Mouse (Mus musculus) thymus, postnatal 36 days (tissue): ENCODE measurements around the gene Gm49358.

Source experiments
- DNase-seq, 2 experiments: peaks; one replicate each; pipeline ENCODE4 v3.0.0; 2022; ENCODE audit warnings: mixed read lengths in 2 of 2

Gm49358 gene

DNA sequence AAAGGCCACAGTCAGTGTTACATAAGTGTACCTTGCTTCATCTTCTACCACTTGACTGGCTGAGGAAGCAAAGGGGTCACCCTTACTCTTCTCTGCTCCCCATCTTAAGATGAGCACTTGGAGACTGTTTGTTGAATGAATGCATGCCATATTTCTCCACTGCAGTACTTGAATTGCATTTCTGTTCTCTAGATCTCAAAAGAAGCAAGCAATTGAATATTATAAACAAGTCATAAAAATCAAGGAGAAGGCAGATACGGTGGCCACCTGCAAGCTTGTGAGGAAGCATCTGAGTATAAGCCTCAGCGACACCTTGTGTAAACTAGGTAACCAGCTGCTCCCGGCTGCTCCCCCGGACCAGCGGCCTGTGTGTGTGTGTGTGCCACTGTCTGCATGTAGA lies at the start of gene Gm49358:
Gene Gm49358, plus strand, starts transcription at position 301 of the 400 bp plus-strand sequence.
- no peak for DNase-seq

GRCm38 (mm10) chr10:86727548-86727980 lies 36.2 kb upstream of the Gm49358 start:
- DNase-seq, result peak; percentile 81 to 91

- DNase-seq, result no peak
Measured at GRCm38 (mm10) chr10:86728176-86728575, 35.6 kb upstream of the Gm49358 start.

- peak; percentile 83 to 89 for DNase-seq
Measured at GRCm38 (mm10) chr10:86730823-86731499, 32.8 kb upstream of the Gm49358 start.

DNA sequence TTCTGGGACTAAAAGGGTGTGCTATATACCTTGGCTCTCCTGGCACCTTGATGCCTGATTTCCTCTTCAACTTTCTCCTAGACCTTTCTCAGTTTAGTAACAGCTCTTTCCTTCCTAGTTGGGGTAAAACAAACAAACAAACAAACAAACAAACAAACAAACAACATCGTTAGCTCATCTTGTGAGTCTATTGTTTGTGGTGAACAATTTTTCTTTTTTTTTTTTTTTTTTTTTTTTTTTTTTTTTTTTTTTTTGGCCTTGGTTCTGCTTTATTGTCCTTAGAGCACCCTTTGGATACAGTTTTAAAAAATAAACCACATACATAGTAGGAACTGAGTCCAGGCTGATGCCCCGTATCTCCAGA lies 32.3 kb upstream of the Gm49358 start:
- no peak for DNase-seq

DNA sequence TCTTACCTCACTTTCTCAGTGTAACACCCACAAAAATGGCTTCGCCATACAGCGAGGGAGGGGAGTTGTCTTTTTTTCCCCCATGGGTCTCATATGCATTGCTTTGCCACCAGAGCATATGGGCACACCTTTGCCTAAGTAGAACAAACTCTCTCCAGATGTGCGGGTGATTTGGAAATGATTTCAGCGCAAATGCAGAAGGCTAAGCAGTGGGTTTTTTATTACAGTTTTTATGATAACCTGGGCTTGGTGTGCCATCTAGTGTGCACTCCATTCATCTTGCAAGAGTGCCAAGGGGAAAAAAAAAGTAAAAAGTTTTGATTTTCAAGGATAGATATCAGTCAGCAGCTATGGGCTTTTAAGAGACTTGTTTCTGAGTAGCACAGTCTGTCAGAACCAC lies 28.7 kb upstream of the Gm49358 start:
- DNase-seq, result no peak

DNA sequence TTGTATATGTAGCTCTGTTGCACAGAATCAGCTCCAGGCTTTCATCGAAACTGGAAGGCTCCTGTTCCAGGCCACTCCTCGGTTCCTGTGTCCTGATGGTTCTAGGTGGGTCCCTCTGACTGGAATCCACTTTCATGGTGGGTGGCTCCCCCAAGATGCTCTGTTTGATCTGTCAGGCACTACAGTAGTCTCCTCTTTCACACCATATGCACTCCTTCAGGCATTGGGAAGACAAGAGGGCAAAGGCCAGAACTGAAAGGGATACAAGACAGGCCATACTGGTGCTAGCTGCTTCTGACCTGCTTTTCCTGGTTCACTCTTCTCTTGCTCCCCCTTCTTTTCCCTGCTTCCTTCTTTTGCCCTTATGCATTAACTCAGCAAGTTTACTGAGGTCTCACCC lies 20.9 kb upstream of the Gm49358 start:
- DNase-seq, result no peak

- no peak for DNase-seq
Measured at GRCm38 (mm10) chr10:86744306-86744705, 19.5 kb upstream of the Gm49358 start.

DNA sequence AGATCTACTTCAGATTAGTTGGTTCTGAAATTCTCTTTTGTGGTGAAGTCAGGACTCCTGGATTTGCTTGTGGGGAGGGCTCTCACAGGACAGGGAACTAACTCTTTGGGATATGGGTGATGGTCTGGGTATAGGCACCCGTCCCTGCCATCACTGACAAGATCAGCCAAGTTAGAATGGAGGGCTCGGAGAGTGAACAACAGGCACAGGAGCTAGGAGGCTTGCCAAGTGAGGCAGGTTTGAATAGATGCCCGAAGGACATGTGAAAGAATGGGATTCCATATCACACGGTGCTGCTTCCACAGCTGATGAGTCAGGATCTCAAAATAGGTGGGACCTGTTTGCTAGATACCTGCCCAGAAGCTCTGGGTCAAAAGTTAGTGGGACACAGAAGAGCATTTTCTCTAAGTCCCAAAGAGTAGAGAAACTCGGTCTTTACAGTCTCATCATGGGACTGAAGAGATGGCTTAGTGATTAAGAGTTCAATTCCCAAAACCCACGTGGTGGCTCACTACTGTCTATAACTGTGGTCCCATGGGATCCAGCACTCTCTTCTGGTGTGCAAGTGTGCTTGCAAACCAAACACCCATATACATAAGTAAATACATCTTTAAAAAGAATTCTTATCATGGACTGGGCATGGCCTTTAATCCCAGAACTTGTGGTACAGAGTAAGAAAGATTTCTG lies 7.8 kb upstream of the Gm49358 start:
- no peak for DNase-seq

- DNase-seq, result no peak
Measured at GRCm38 (mm10) chr10:86757724-86758123, 6.0 kb upstream of the Gm49358 start.

- DNase-seq, result no peak
Measured at GRCm38 (mm10) chr10:86758211-86758610, 5.6 kb upstream of the Gm49358 start.

DNA sequence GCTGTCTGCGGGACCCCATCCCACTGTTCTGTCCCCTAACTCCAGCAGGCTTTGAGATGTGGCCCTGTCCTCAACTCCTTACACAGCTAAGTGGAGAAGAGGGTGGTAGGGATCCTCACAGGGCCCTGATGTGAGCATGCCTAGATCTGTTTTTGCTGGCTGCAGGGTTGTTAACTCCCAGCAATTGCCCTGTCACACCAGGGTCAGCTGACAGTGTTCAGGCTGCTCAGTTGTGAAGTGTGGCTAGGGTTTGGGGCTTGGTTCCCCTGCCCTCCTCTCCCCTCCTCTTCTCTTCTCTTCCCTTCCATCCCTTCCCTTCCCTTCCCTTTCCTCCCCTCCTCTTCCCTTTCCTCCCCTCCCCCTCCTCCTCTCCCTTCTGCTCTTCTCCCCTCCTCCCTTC lies 2.5 kb upstream of the Gm49358 start:
- no peak for DNase-seq

- no peak for DNase-seq
Measured at GRCm38 (mm10) chr10:86761722-86762383, 1.9 kb upstream of the Gm49358 start.

DNA sequence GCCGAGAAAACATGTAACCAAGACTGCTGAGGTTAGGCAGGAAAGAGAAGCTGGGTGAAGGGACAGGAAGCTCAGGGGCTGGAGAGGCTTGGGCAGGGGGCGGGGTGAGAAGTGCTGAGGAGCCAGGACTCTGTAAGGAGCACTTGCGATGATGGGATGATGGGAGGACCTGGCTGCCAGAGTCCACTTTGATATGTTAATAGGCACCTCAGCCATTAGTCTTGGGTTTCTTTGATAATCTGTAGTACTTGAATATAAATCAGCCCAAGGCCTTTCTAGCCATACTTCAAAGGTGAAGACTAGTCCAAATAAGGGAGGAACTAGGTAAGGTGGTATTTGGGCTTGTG lies 1.4 kb upstream of the Gm49358 start:
- DNase-seq, result no peak

- DNase-seq, result no peak
Measured at GRCm38 (mm10) chr10:86765344-86765966, 1.7 kb downstream of the Gm49358 start.

DNA sequence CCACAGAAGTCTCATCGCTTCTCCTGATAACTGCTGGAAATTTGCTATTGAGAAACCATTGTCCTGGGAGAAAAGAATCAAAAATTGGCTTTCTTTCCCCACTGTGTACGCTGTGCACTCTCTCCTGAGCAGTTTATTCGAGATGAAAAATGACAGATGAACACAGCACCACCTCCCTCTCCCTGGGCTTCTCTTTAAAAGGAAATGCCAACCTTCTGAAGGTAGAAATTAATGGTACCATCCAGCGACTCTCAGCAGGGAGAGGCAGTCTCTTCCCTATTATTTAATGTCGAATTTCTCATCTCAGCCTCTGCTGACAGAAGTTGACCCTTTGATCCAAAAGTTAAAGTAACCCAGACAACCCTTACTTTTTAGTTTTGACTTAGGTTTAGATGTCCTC lies 5.4 kb downstream of the Gm49358 start:
- DNase-seq, result no peak

DNA sequence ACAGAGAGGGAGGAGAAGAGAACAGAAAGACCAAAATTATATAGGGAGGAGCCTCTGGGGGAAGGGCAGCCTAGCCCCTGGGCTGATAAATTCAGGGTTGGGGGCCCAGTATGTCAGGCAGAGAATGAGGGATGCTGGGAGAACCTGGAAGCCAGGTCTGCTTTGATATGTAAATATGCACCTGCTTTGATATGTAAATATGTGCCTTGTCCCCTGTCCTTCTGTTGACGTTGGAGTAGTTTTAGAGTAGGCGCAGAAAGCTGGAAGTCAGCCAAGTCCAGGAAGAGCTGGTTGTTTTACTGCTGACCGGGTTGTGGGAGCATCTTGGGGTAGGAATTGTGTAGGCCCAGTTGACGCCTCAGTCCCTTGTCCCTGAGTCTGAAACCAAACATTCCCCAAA lies 6.0 kb downstream of the Gm49358 start:
- DNase-seq, result no peak

DNA sequence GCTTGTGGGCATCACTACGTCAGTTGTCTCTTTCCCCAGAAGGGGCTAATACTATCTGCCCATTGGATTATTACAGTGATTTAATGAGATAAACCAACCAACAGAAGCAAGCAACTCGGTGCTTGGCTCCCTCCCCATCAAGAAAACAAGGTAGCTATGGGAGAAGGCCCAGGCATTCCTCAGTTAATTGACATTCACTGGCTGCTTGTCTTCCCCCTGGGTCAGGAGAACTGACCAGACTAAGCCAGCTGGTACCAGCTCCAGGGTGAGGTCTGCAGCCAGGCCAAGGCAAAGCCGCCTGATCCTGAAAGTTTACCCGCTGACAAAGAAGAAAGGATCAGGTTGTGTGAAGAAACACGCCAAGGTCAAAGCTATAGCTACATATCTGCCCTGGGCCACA lies 7.9 kb downstream of the Gm49358 start:
- DNase-seq, result no peak

- no peak for DNase-seq
Measured at GRCm38 (mm10) chr10:86772231-86772631, 8.5 kb downstream of the Gm49358 start.

GRCm38 (mm10) chr10:86773360-86773759 lies 9.6 kb downstream of the Gm49358 start:
- DNase-seq, result no peak

DNA sequence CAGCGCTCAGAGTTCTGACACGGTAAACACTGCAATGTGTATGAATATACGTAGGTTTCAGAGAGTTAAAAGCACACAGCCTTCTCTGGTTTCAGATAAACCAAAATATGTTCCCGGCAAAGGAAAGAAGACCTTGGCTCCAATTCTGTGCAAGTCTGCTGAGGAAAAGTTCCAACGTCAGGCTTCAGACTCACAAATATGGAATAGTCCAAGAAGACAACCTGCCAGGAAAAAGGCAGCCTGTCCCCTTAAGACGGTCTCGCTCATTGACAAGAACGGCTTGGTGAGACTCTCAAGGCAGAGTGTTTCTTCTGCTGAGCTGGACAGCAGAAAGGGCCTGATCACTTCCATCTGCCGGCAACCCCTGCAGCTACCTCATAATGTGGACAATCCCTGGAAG lies 12.5 kb downstream of the Gm49358 start:
- no peak for DNase-seq

DNA sequence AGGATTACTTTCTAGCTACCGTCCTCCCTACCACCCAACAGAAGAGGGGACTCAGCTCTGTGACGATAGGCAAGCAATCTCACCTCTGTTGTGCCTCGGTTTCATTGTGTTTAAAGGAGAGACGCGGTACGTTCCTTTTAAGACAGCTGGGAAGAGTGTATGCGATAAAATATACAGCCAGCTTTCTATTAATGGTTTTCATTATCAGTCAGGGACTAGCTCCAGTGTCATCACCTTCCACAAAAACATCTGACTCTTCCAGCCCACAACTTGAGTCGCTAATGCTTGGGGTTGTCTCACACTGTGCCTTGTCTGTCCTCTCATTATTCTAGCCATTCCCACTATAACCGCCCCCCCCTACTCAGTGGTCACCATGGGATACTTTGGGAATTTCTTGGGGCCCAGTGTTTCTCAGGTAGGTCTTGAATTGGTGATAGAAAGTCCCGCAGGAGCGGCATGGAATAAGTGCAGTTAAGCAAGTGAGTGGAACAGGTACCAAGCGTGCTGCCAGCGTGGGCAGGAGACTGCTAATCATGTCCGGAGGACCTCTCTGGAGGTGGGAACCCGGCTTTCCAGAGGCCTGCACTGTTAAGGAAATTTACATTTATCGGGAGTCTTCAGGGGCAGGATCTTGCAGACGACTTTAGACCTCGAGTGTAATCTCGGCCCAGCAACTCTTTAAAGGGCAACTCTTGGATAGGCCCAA lies 14.0 kb downstream of the Gm49358 start:
- DNase-seq, result no peak
